Mouse (Mus musculus): ENCODE measurements around the gene Spryd4. TPM values are rescaled to one million over a fixed set of nuclear protein-coding genes. Genes with fewer than 3 reads are reported as not detected.

The Spryd4 gene
- total and polyA plus RNA-seq, 3 experiments, result 17.2 to 19.6 TPM; not detected in 1

DNA sequence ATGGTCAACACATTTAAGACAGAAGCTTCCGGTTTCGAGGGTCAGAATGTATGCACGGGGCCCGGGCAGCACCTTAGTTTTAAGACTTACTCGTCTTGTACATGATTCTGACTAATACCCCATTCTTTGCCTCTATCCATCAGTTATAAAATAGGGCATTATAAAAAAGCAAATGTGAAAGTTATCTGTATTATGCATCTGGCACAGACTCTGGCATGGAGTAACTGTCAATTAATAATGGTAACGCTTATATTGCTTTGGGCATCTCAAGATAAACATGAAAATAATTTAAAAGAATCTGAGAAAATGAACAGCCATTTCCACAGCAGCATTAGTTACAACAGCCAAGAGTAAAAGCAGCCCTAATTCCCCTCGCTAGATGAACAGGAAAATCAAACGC is 16.4 kb upstream of the Spryd4 start:
- TF ChIP-seq MEF2A (IDR thresholded peaks at IDR 0.05; ENCODE audit: extremely low read depth, insufficient replicate concordance, low read depth, low read length, poor library complexity, severe bottlenecking) (no peak), EP300 (IDR thresholded peaks at IDR 0.05; ENCODE audit: low read depth in 1 of 2, low read length in 2 of 2) (peak in 1 of 2 experiments; percentile 64; a peak in 3 of 4 replicates), ZNF384 (IDR thresholded peaks at IDR 0.05; ENCODE audit: low read depth, low read length) (no peak), NELFE (IDR thresholded peaks at IDR 0.05; ENCODE audit: low read depth, low read length) (no peak), ZC3H11A (IDR thresholded peaks at IDR 0.05; ENCODE audit: low read depth, low read length) (no peak)
- no peak for DNase-seq (ENCODE audit: low read depth, low spot score)
- no peak overlapping the region for H3K27ac ChIP-seq (ENCODE audit: control insufficient read depth, low read depth, low read length)
- H3K4me1 ChIP-seq (ENCODE audit: control insufficient read depth in 1 of 2, insufficient read depth in 2 of 2, low read length in 2 of 2), result peaks cover 5 to 11% of the 10 kb centered on the region in 2 experiments
- H3K9me3 ChIP-seq (replicated peaks; ENCODE audit: insufficient read depth, low read length), result no peaks in the 10 kb centered on the region
- H3K27me3 ChIP-seq (ENCODE audit: control insufficient read depth in 1 of 2, insufficient read depth in 2 of 2, low read length in 2 of 2), result no peaks in the 10 kb centered on the region
- 0 out of 2 replicates have a peak overlapping the region, but pooled peaks have one; percentile 8 for H3K9ac ChIP-seq (ENCODE audit: control insufficient read depth, low read depth, low read length, poor library complexity, severe bottlenecking)
- peaks cover 10% of the 10 kb centered on the region for H3K79me2 ChIP-seq (ENCODE audit: control insufficient read depth, insufficient read depth, low read length, poor library complexity)
- H3K36me3 ChIP-seq (ENCODE audit: control insufficient read depth in 1 of 2, insufficient read depth in 2 of 2, low read length in 2 of 2), result peaks cover 0 to 10% of the 10 kb centered on the region in 2 experiments; a peak in 2 of 4 replicates
- no peak overlapping the region for H3K4me3 ChIP-seq (ENCODE audit: control insufficient read depth in 1 of 2, insufficient read depth in 1 of 2, low read depth in 2 of 2, low read length in 2 of 2)

DNA sequence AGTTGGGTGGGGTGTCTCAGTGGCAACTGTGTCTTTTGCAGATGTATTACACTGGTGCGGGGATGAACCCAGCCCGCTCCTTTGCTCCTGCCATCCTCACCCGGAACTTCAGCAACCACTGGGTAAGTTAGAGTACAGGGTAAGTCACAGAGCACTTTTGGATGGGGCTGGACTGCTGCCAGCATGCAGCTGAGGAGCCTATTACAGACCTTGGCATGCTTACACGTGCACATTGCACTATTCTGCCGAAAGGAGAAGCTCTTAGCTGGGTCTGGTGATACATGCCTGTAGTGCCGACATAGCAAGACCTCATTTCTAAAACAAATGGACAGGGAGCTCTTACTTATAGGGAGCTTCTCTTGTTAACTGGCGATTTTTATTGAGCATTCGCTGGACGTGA is 16.0 kb upstream of the Spryd4 start:
- Histone ChIP-seq H3K79me2 (ENCODE audit: control insufficient read depth, insufficient read depth, low read length, poor library complexity) (peaks cover 6% of the 10 kb centered on the region), H3K4me1 (ENCODE audit: control insufficient read depth in 1 of 2, insufficient read depth in 2 of 2, low read length in 2 of 2) (peaks cover 3 to 11% of the 10 kb centered on the region in 2 experiments), H3K27ac (ENCODE audit: control insufficient read depth, low read depth, low read length) (no peak overlapping the region), H3K9me3 (replicated peaks; ENCODE audit: insufficient read depth, low read length) (no peaks in the 10 kb centered on the region), H3K36me3 (ENCODE audit: control insufficient read depth in 1 of 2, insufficient read depth in 2 of 2, low read length in 2 of 2) (peaks cover 0 to 8% of the 10 kb centered on the region in 2 experiments; a peak in 2 of 4 replicates), H3K4me3 (ENCODE audit: control insufficient read depth in 1 of 2, insufficient read depth in 1 of 2, low read depth in 2 of 2, low read length in 2 of 2) (no peak overlapping the region), H3K9ac (ENCODE audit: control insufficient read depth, low read depth, low read length, poor library complexity, severe bottlenecking) (0 out of 2 replicates have a peak overlapping the region, but pooled peaks have one; percentile 8), H3K27me3 (ENCODE audit: control insufficient read depth in 1 of 2, insufficient read depth in 2 of 2, low read length in 2 of 2) (no peaks in the 10 kb centered on the region)
- peak; percentile 63 for DNase-seq (ENCODE audit: low read depth, low spot score)
- TF ChIP-seq ETS1 (IDR thresholded peaks at IDR 0.05; ENCODE audit: low read depth, low read length) (no peak), NRF1 (IDR thresholded peaks at IDR 0.05; ENCODE audit: insufficient read depth, low read depth, low read length, poor library complexity, severe bottlenecking) (no peak), RAD21 (IDR thresholded peaks at IDR 0.05; ENCODE audit: low read depth, low read length) (no peak), MYB (IDR thresholded peaks at IDR 0.05; ENCODE audit: low read depth, low read length) (no peak), MXI1 (IDR thresholded peaks at IDR 0.05; ENCODE audit: low read depth, low read length) (peak; percentile 56; the same call in 1 of the 2 replicates), BHLHE40 (IDR thresholded peaks at IDR 0.05; ENCODE audit: borderline replicate concordance, low read depth, low read length) (peak; percentile 43), CTCF (IDR thresholded peaks at IDR 0.05 in 2 of 3, conservative IDR thresholded peaks at IDR 0.05 in 1 of 3; ENCODE audit: control insufficient read depth in 1 of 3, insufficient read depth in 1 of 3, low read depth in 2 of 3, low read length in 3 of 3, poor library complexity in 1 of 3, severe bottlenecking in 1 of 3) (no peak), MEF2A (IDR thresholded peaks at IDR 0.05; ENCODE audit: extremely low read depth, insufficient replicate concordance, low read depth, low read length, poor library complexity, severe bottlenecking) (no peak), GABPA (IDR thresholded peaks at IDR 0.05; ENCODE audit: low read depth, low read length) (no peak), NELFE (IDR thresholded peaks at IDR 0.05; ENCODE audit: low read depth, low read length) (no peak)
